Mouse (Mus musculus) MEL (cell line): ENCODE data around the gene Morc4. TPM values are rescaled to one million over a fixed set of nuclear protein-coding genes. Genes with fewer than 3 reads are reported as not detected.

Source experiments
- DNase-seq: peaks from one replicate; pipeline ENCODE4 v3.0.0; 2011; ENCODE audit warnings: low read depth, low spot score
- H3K27ac ChIP-seq: 2 replicates; pipeline ENCODE4 v1.5.1; 2012; ENCODE audit warnings: low read depth, mild to moderate bottlenecking, control low read depth, low read length, moderate library complexity; ENCODE audit not compliant: control insufficient read depth
- H3K27me3 ChIP-seq, 2 experiments: fragments of 150-350 bp in 1 of 2; sonication (generic) in 1 of 2; 2 replicates each; pipeline ENCODE4 v1.6.1; 2012; ENCODE audit warnings: low read length in 2 of 2, mild to moderate bottlenecking in 2 of 2, improper control_type of control experiment in 1 of 2, moderate library complexity in 1 of 2; ENCODE audit not compliant: insufficient read depth in 2 of 2, control insufficient read depth in 1 of 2
- H3K36me3 ChIP-seq, 2 experiments: 2 replicates each; pipeline ENCODE4 v1.6.1; 2012 to 2014; ENCODE audit warnings: low read length in 2 of 2, improper control_type of control experiment in 1 of 2, inconsistent platforms in 1 of 2, mild to moderate bottlenecking in 1 of 2; ENCODE audit not compliant: insufficient read depth in 2 of 2, control insufficient read depth in 1 of 2
- H3K4me1 ChIP-seq, 2 experiments: fragments of 150-350 bp in 1 of 2; sonication (generic) in 1 of 2; 2 replicates each; pipeline ENCODE4 v1.6.1; 2012; ENCODE audit warnings: low read length in 2 of 2, improper control_type of control experiment in 1 of 2, mild to moderate bottlenecking in 1 of 2; ENCODE audit not compliant: insufficient read depth in 2 of 2, control insufficient read depth in 1 of 2
- H3K4me3 ChIP-seq, 2 experiments: fragments of 150-350 bp in 1 of 2; sonication (generic) in 1 of 2; 2 replicates each; pipeline ENCODE4 v1.5.1; 2012; ENCODE audit warnings: low read depth in 2 of 2, low read length in 2 of 2, mild to moderate bottlenecking in 2 of 2, moderate library complexity in 2 of 2, control low read depth in 1 of 2, improper control_type of control experiment in 1 of 2; ENCODE audit not compliant: control insufficient read depth in 1 of 2, insufficient read depth in 1 of 2
- H3K79me2 ChIP-seq: 2 replicates; pipeline ENCODE4 v1.6.1; 2012; ENCODE audit warnings: mild to moderate bottlenecking, low read length, moderate library complexity; ENCODE audit not compliant: control insufficient read depth, poor library complexity, insufficient read depth
- H3K9ac ChIP-seq: 2 replicates; pipeline ENCODE4 v1.6.1; 2012; ENCODE audit warnings: low read depth, mild to moderate bottlenecking, control low read depth, low read length, moderate library complexity; ENCODE audit not compliant: control insufficient read depth, poor library complexity, severe bottlenecking
- H3K9me3 ChIP-seq: fragments of 150-350 bp; sonication (generic); replicated peaks from 2 replicates; pipeline ENCODE4 v1.6.1; 2012; ENCODE audit warnings: mild to moderate bottlenecking, low read length, improper control_type of control experiment, moderate library complexity; ENCODE audit not compliant: insufficient read depth
- BHLHE40 ChIP-seq: IDR thresholded peaks from 2 replicates; pipeline ENCODE4 v1.6.1; 2012; ENCODE audit warnings: low read depth, mild to moderate bottlenecking, inconsistent platforms, low read length, improper control_type of control experiment, borderline replicate concordance
- CTCF ChIP-seq, 3 experiments: IDR thresholded peaks in 2 of 3; conservative IDR thresholded peaks in 1 of 3; 2 replicates each; pipeline ENCODE4 v1.5.1; 2011 to 2012; ENCODE audit warnings: low read length in 3 of 3, low read depth in 2 of 3, mild to moderate bottlenecking in 2 of 3, improper control_type of control experiment in 1 of 3, inconsistent platforms in 1 of 3, mixed read lengths in 1 of 3, moderate library complexity in 1 of 3; ENCODE audit not compliant: control insufficient read depth in 1 of 3, insufficient read depth in 1 of 3, poor library complexity in 1 of 3, severe bottlenecking in 1 of 3
- EP300 ChIP-seq, 2 experiments: IDR thresholded peaks; 2 replicates each; pipeline ENCODE4 v1.6.1; 2011; ENCODE audit warnings: improper control_type of control experiment in 2 of 2, low read length in 2 of 2, low read depth in 1 of 2, mild to moderate bottlenecking in 1 of 2
- GABPA ChIP-seq: IDR thresholded peaks from 2 replicates; pipeline ENCODE4 v1.6.1; 2012; ENCODE audit warnings: low read depth, mild to moderate bottlenecking, inconsistent platforms, low read length, improper control_type of control experiment, moderate library complexity
- RCOR1 ChIP-seq: IDR thresholded peaks from 2 replicates; pipeline ENCODE4 v1.6.1; 2012; ENCODE audit warnings: low read depth, mild to moderate bottlenecking, inconsistent platforms, low read length, improper control_type of control experiment
- SMC3 ChIP-seq: IDR thresholded peaks from 2 replicates; pipeline ENCODE4 v1.6.1; 2011; ENCODE audit warnings: low read depth, low read length, improper control_type of control experiment
- TAL1 ChIP-seq: IDR thresholded peaks from 2 replicates; pipeline ENCODE4 v1.6.1; 2012; ENCODE audit warnings: mild to moderate bottlenecking, inconsistent platforms, low read length, moderate library complexity, mixed read lengths
- UBTF ChIP-seq: IDR thresholded peaks from 2 replicates; pipeline ENCODE4 v1.6.1; 2012; ENCODE audit warnings: low read depth, mild to moderate bottlenecking, inconsistent platforms, low read length, improper control_type of control experiment, moderate library complexity, borderline replicate concordance; ENCODE audit not compliant: insufficient read depth
- USF1 ChIP-seq: IDR thresholded peaks from 2 replicates; pipeline ENCODE4 v1.6.1; 2014; ENCODE audit warnings: low read depth, mild to moderate bottlenecking, inconsistent platforms, low read length, improper control_type of control experiment, moderate library complexity
- polyA plus RNA-seq, 2 experiments: library from polyadenylated mRNA; stranded (reverse) in 1 of 2; unstranded in 1 of 2; fragments of >175 nt in 1 of 2; fragments of >200 nt in 1 of 2; gene quantifications; 2 replicates each; pipeline versions ENCODE4 v1.2.1 to v1.2.4; 2012; ENCODE audit warnings: low replicate concordance in 2 of 2, low read depth in 1 of 2; ENCODE audit not compliant: insufficient read length in 2 of 2, insufficient read depth in 1 of 2, missing spikeins in 1 of 2
- total RNA-seq: library from RNA; depleted of rRNA; stranded (reverse); fragments of 300-350 nt; gene quantifications from 2 replicates; pipeline ENCODE4 v1.2.3, GENCODE M21; 2012

Morc4 gene
- total and polyA plus RNA-seq, 3 experiments: 4.2 to 221 (median 20.4) TPM

- Histone ChIP-seq H3K79me2 (no peaks in the 10 kb centered on the region; the same call in 1 of the 2 replicates), H3K9me3 (no peaks in the 10 kb centered on the region), H3K9ac (no peak overlapping the region), H3K4me1 (peaks cover 7 to 24% of the 10 kb centered on the region in 2 experiments; a peak in 3 of 4 replicates), H3K36me3 (peaks cover 0 to 13% of the 10 kb centered on the region in 2 experiments; a peak in 2 of 4 replicates), H3K27ac (no peak overlapping the region), H3K27me3 (no peaks in the 10 kb centered on the region)
- DNase-seq: no peak
- no peak for TF ChIP-seq GABPA
- TF ChIP-seq, all 39 proteins: peak for 0
- no peak overlapping the region for H3K4me3 ChIP-seq
These were observed 92.6 kb downstream of the Morc4 start for GRCm38 (mm10) chrX:139778886-139779285.

GRCm38 (mm10) chrX:139777357-139777756, 94.1 kb downstream of the Morc4 start:
- no peaks in the 10 kb centered on the region for H3K27me3 ChIP-seq
- TF ChIP-seq EP300 (IDR thresholded peaks at IDR 0.05; ENCODE audit: low read depth in 1 of 2, low read length in 2 of 2) (no peak), CTCF (IDR thresholded peaks at IDR 0.05 in 2 of 3, conservative IDR thresholded peaks at IDR 0.05 in 1 of 3; ENCODE audit: control insufficient read depth in 1 of 3, insufficient read depth in 1 of 3, low read depth in 2 of 3, low read length in 3 of 3, poor library complexity in 1 of 3, severe bottlenecking in 1 of 3) (no peak), USF1 (no peak), UBTF (no peak), TAL1 (no peak)
- no peak overlapping the region for H3K4me3 ChIP-seq
- no peak for DNase-seq
- H3K4me1 ChIP-seq: peaks cover 7 to 24% of the 10 kb centered on the region in 2 experiments; a peak in 3 of 4 replicates
- H3K9me3 ChIP-seq: no peaks in the 10 kb centered on the region
- no peak overlapping the region for H3K27ac ChIP-seq
- no peaks in the 10 kb centered on the region; the same call in 1 of the 2 replicates for H3K79me2 ChIP-seq
- no peak overlapping the region for H3K9ac ChIP-seq
- peaks cover 0 to 13% of the 10 kb centered on the region in 2 experiments; a peak in 2 of 4 replicates for H3K36me3 ChIP-seq

- Histone ChIP-seq H3K4me3 (peak overlapping the region; percentile 61 to 65), H3K9ac (peak overlapping the region; percentile 59), H3K9me3 (no peaks in the 10 kb centered on the region), H3K36me3 (peaks cover 0 to 3% of the 10 kb centered on the region in 2 experiments; a peak in 1 of 4 replicates), H3K27me3 (no peaks in the 10 kb centered on the region), H3K4me1 (peaks cover 0 to 7% of the 10 kb centered on the region in 2 experiments; a peak in 2 of 4 replicates), H3K27ac (no peak overlapping the region; the same call in 1 of the 2 replicates), H3K79me2 (no peaks in the 10 kb centered on the region; the same call in 1 of the 2 replicates)
- peak; percentile 86 for DNase-seq
- TF ChIP-seq SMC3 (peak; percentile 22; the same call in 1 of the 2 replicates), RCOR1 (peak; percentile 12; the same call in 1 of the 2 replicates), BHLHE40 (no peak)
These were observed 96.3 kb downstream of the Morc4 start for GRCm38 (mm10) chrX:139775084-139775612.
